Mouse (Mus musculus) heart, embryonic 12.5 days (tissue): ENCODE results near the gene Naaladl2. TPM values are rescaled to one million over a fixed set of nuclear protein-coding genes. Genes with fewer than 3 reads are reported as not detected.

Source experiments
- ATAC-seq: fragments of 200-750 bp; cut with Nextera tagmentation; 2 replicates; pipeline ENCODE4 v1.8.0; 2017; ENCODE audit warnings: moderate TSS enrichment, moderate library complexity; ENCODE audit not compliant: insufficient number of reproducible peaks, low FRiP score
- H3K27ac ChIP-seq: fragments of 300-500 bp; sonication (generic); 2 replicates; pipeline ENCODE4 v1.5.1; 2016; ENCODE audit warnings: mild to moderate bottlenecking, moderate library complexity; ENCODE audit not compliant: poor library complexity, severe bottlenecking
- H3K27me3 ChIP-seq: fragments of 300-500 bp; sonication (generic); replicated peaks from 2 replicates; pipeline ENCODE4 v1.6.1; 2016; ENCODE audit warnings: mild to moderate bottlenecking, moderate library complexity
- H3K36me3 ChIP-seq: fragments of 300-500 bp; sonication (generic); 2 replicates; pipeline ENCODE4 v1.6.1; 2016; ENCODE audit warnings: mild to moderate bottlenecking, moderate library complexity
- H3K4me1 ChIP-seq: fragments of 300-500 bp; sonication (generic); replicated peaks from 2 replicates; pipeline ENCODE4 v1.6.1; 2016; ENCODE audit warnings: mild to moderate bottlenecking
- H3K4me2 ChIP-seq: fragments of 300-500 bp; sonication (generic); 2 replicates; pipeline ENCODE4 v1.6.1; 2016; ENCODE audit warnings: mild to moderate bottlenecking, moderate library complexity
- H3K4me3 ChIP-seq: fragments of 300-500 bp; sonication (generic); 2 replicates; pipeline ENCODE4 v1.5.1; 2016; ENCODE audit warnings: mild to moderate bottlenecking
- H3K9ac ChIP-seq: fragments of 300-500 bp; sonication (generic); 2 replicates; pipeline ENCODE4 v1.6.1; 2016; ENCODE audit warnings: mild to moderate bottlenecking, moderate library complexity
- H3K9me3 ChIP-seq: fragments of 300-500 bp; sonication (generic); replicated peaks from 2 replicates; pipeline ENCODE4 v1.6.1; 2016; ENCODE audit warnings: mild to moderate bottlenecking, moderate library complexity
- WGBS: fragments of 180-500 bp; shearing (Covaris S2); methylation state at CpG from one replicate; pipeline ENCODE4 v1.1.7; 2016; 5-methylcytosine and 5-hydroxymethylcytosine counted together
- polyA plus RNA-seq: library from polyadenylated mRNA; unstranded; fragments of >200 nt; fragmentation: Nextera tagmentation; extraction: Ambion mirVana; gene quantifications from 2 replicates; pipeline ENCODE4 v1.2.1, GENCODE M21; 2016

Gene Naaladl2
- polyA plus RNA-seq, 1 experiment from 2014 or later = 2.0 TPM

DNA sequence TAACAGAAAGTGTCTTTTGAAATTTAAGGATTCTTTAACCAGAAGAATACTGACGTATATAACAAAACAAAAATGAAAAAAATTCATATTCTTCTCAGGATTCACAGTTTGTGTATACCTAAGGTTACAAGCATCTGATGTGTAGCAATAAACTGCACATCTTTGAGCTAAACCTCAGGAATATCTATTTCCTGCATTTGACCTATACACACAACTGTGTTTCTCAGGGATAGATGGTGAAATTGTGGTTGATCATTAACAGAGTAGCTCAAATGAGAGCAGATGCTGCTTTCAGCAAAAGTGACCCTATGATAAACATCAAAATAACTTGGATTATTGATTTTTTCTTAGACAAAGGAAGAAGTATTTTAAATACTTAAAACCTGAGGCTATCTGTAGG lies 1037.7 kb downstream of the Naaladl2 start:
- no peak for ATAC-seq
- Histone ChIP-seq H3K9ac (no peak overlapping the region), H3K9me3 (no peaks in the 10 kb centered on the region), H3K4me2 (no peak overlapping the region), H3K4me3 (no peak overlapping the region), H3K4me1 (no peaks in the 10 kb centered on the region), H3K27ac (no peak overlapping the region), H3K27me3 (no peaks in the 10 kb centered on the region), H3K36me3 (no peaks in the 10 kb centered on the region)
- 72% methylated on average over 1 of the region's 1 CpGs for WGBS

DNA sequence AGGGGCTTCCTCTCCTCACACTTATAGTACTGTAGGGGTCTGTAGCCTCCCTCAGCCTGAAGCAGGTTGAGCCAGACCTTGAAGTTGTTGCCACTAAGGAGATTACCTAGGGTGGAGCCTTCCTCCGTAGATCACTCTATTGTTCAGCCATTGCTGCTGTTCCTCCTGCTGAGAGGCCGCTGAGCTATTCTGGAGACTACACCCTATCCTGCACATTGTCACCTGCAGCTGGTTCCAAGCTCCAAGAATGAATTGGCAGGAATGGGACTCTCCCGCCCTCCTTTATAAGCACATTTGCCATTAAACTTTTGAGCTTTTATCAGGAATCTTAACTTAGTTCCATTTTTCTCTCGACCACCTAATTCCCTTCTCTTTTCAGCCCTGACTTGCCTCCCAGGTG lies 1064.3 kb downstream of the Naaladl2 start:
- Histone ChIP-seq H3K4me2 (no peak overlapping the region), H3K27me3 (no peaks in the 10 kb centered on the region), H3K36me3 (no peaks in the 10 kb centered on the region), H3K9ac (no peak overlapping the region), H3K4me3 (no peak overlapping the region), H3K4me1 (no peaks in the 10 kb centered on the region), H3K27ac (no peak overlapping the region), H3K9me3 (no peaks in the 10 kb centered on the region)
- no peak for ATAC-seq
- 53% methylated on average over 4 of the region's 4 CpGs for WGBS

DNA sequence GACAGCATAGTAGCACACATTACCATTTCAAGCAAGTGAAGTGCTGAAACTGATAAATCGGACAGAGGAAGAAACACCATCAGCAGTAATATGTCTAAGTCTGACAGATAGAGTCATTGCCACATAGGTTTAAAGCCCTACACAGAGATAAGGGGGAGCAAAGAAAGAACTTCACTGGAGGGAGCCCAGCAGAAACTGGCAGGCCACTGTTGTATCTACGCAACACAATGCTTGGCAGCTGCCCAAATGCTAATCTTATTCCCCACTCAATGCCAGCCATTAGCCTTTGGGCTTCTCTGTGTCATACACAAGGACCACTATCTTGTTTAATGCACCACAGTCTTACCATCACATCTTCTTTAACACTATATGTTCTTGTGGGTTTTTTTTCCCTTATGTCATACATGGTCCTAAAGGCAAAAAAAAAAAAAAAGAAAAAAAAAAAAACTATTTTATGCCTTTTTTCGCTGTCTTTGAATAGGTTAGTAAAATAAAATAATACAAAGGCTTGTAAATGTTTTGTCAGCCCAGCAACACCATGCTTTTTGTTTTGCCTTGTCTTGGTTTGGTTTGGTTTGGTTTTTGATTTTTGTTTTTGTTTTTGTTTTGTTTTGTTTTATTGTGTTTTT lies 1072.8 kb downstream of the Naaladl2 start:
- no peak overlapping the region for H3K4me3 ChIP-seq
- no peak overlapping the region for H3K27ac ChIP-seq
- peak; percentile 69; the same call in 1 of the 2 replicates for ATAC-seq
- no peak overlapping the region for H3K4me2 ChIP-seq
- no peak overlapping the region for H3K9ac ChIP-seq
- no peaks in the 10 kb centered on the region for H3K36me3 ChIP-seq
- H3K27me3 ChIP-seq = no peaks in the 10 kb centered on the region
- 0 out of 2 replicates have a peak, but pooled peaks cover 6% of the 10 kb centered on the region for H3K4me1 ChIP-seq
- no peaks in the 10 kb centered on the region for H3K9me3 ChIP-seq
- 30% methylated on average over 3 of the region's 3 CpGs for WGBS

DNA sequence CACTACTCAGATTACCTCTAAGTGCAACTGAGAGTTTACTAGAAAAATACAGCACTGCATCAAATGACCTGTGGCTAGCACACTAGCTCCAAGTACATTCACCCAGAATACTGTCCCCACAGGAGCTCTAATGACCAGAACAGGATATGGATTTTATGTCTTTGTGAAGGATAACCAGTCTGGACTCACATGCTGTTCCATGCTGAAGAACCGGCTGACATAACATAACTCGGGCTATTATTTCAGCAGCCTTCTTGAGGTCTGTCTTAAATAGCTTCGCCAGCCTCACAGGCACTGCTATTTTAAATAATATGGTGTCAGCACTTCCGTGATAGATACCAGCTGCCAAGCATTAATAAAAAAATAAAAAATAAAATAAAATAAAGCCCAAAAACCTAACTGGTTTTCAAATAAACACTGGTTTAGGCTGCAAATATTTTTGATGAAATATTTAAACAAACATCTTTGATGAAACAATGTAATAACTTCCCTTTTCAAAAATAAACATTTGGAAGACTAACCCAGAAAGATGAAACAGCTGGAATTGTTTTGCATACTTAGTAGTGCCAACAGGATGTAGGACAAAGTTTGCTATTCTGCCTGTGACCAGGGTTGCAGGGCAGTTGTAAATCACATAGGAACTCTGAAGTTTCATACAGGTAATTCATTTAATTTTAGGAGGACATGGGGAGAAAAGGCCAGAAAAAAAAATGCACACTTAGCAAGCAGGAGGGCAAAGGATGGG lies 1073.5 kb downstream of the Naaladl2 start:
- WGBS = 39% methylated on average over 4 of the region's 4 CpGs
- 0 out of 2 replicates have a peak, but pooled peaks cover 6% of the 10 kb centered on the region for H3K4me1 ChIP-seq
- no peak overlapping the region for H3K9ac ChIP-seq
- no peaks in the 10 kb centered on the region for H3K36me3 ChIP-seq
- peak overlapping the region; percentile 25; the same call in 1 of the 2 replicates for H3K27ac ChIP-seq
- no peaks in the 10 kb centered on the region for H3K9me3 ChIP-seq
- H3K27me3 ChIP-seq = no peaks in the 10 kb centered on the region
- no peak overlapping the region for H3K4me2 ChIP-seq
- ATAC-seq = no peak
- no peak overlapping the region for H3K4me3 ChIP-seq

DNA sequence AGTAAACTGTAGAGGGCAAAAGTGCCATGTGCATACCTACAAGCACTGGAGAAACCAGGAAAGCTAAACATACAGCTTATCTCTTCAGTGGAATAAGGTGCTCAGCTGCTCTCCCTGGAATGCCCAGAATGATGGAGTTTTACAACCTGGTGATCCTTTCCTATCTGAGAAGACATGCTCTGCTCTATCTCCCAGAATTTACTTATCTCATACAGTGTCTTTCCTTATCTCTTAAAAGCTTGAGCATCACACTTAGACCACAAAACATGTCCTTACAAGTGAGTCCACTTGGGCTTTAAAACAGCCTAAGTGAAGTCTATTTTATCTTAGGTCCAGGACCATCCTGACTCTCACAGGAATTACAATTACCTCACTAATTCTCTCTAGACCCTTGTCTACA lies 1095.8 kb downstream of the Naaladl2 start:
- H3K4me3 ChIP-seq = no peak overlapping the region
- H3K9ac ChIP-seq = no peak overlapping the region
- H3K4me1 ChIP-seq = no peaks in the 10 kb centered on the region
- no peak overlapping the region for H3K27ac ChIP-seq
- ATAC-seq = no peak
- no peaks in the 10 kb centered on the region for H3K9me3 ChIP-seq
- no peaks in the 10 kb centered on the region for H3K36me3 ChIP-seq
- no peaks in the 10 kb centered on the region for H3K27me3 ChIP-seq
- H3K4me2 ChIP-seq = no peak overlapping the region

DNA sequence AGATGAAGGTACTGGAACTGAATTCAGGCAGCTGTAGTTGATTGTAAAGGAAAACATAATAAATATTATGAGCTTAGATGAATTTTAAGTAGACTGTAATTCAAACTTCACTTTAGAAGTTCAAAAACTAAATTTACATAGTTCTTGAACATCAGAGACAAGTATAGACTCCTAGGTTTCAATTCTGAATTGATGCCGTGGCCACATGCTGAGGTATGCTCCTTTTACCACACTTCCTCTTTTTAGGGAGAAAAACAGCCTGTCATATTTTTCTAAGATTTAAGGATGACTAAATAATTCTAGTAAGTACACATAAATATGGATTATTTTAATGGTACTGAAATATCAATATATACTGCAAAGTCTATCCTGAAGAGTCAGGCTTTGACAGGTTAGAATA lies 1142.3 kb downstream of the Naaladl2 start:
- no peak for ATAC-seq
- H3K27ac ChIP-seq = no peak overlapping the region
- H3K4me1 ChIP-seq = no peaks in the 10 kb centered on the region
- WGBS = 83% methylated on average over 1 of the region's 1 CpGs
- no peaks in the 10 kb centered on the region for H3K36me3 ChIP-seq
- no peaks in the 10 kb centered on the region for H3K9me3 ChIP-seq
- H3K4me3 ChIP-seq = no peak overlapping the region
- no peaks in the 10 kb centered on the region for H3K27me3 ChIP-seq
- no peak overlapping the region for H3K9ac ChIP-seq
- H3K4me2 ChIP-seq = no peak overlapping the region

DNA sequence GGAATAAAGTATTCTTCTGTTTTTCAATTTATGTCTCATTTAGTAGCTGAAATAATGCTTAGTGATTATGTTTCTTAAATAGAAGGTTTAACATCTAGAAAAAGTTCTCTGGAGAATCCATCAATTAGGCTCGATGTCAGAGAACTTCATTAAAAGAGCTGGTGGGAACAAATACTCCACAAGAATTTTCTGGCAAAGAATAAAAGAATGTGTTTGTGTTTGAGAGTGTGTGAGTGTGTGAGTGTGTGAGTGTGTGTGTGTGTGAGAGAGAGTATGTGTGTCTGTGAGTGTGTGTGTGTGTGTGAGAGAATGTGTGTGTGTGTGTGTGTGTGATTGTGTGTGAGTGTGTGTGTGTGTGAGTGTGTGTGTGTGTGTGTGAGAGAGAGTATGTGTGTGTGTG lies 1170.3 kb downstream of the Naaladl2 start:
- H3K36me3 ChIP-seq = no peaks in the 10 kb centered on the region
- H3K9ac ChIP-seq = no peak overlapping the region
- H3K4me3 ChIP-seq = no peak overlapping the region
- no peak overlapping the region for H3K4me2 ChIP-seq
- H3K9me3 ChIP-seq = no peaks in the 10 kb centered on the region
- H3K27ac ChIP-seq = no peak overlapping the region
- WGBS = 75% methylated on average over 1 of the region's 1 CpGs
- no peaks in the 10 kb centered on the region for H3K4me1 ChIP-seq
- no peak for ATAC-seq
- no peaks in the 10 kb centered on the region for H3K27me3 ChIP-seq

DNA sequence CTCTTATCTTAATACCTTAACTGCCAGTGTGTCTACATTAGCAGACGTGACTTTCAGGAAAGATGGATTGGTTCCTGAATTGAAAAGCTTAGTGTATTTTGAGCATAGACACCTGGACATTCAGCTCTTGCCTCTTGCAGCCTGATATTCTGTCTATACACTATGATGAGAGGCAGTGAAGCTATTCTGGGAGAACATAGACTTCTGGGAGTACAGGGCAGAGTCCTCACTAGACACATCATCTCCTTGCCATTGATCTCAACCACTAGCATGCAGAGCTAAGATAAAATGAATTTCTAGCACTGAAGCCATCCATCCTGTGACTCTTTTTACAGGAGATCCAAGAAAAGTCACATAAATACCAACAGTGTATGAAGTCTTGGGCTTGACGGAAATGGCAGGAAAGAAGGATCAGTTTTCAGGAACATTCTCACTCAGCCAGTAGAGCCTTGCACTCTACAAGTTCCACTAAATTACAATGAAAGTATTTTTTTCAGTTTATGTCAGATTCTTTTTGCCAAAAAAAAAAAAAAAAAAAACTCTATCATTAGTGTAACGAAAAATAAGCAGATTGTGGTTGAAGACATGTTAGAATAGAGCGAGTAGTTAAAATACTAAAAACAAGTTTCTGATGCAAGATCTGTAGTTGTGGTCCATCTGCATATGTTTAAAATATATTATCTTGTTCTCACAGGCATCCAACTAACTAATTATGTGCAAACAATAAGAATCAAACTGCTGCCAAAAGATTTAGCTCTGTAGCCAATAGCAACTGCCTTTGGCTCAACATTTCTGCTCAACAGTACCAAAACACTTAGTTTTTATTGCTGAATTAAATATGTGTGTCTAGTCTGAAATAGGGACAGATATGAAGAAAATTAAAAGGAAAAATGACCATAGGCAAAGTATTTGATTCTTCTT lies 1171.1 kb downstream of the Naaladl2 start:
- H3K36me3 ChIP-seq = no peaks in the 10 kb centered on the region
- H3K4me3 ChIP-seq = no peak overlapping the region
- 73% methylated on average over 4 of the region's 4 CpGs for WGBS
- H3K9me3 ChIP-seq = no peaks in the 10 kb centered on the region
- ATAC-seq = no peak
- H3K4me1 ChIP-seq = no peaks in the 10 kb centered on the region
- no peak overlapping the region for H3K4me2 ChIP-seq
- H3K27ac ChIP-seq = no peak overlapping the region
- no peak overlapping the region for H3K9ac ChIP-seq
- H3K27me3 ChIP-seq = no peaks in the 10 kb centered on the region

DNA sequence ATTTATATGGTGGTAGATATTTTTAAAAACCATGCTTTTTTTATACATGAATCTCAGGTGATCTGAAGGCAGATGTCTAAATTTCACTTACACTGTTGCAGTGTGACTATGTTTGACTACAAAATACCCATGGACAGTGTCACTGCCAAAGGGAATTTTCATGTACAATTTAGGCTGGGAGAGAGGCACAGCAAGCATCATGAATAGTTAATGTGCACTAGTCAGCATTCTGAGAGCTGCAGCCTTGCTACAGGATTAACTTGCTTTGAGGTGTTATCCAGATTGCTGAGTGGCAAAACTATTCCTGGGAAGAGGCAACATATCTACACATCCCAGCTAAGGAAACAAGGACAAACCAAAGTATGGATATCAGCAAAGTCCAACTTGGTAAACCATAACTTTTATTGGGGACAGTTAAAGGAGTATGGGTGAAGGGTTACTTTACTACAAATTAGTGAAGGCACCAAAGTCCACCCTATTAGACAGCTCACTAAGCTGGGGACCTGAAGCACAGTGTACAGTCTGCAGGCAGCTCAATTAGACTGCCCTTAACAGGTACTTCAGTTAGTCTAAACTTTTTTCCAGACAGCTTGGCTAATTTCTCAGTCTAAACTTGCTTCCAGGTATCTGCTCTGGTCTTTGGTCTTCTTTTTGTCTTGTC lies 1181.0 kb downstream of the Naaladl2 start:
- Histone ChIP-seq H3K4me2 (no peak overlapping the region), H3K36me3 (no peaks in the 10 kb centered on the region), H3K27ac (no peak overlapping the region), H3K9me3 (no peaks in the 10 kb centered on the region), H3K9ac (no peak overlapping the region), H3K27me3 (no peaks in the 10 kb centered on the region), H3K4me3 (no peak overlapping the region), H3K4me1 (no peaks in the 10 kb centered on the region)
- ATAC-seq = no peak

DNA sequence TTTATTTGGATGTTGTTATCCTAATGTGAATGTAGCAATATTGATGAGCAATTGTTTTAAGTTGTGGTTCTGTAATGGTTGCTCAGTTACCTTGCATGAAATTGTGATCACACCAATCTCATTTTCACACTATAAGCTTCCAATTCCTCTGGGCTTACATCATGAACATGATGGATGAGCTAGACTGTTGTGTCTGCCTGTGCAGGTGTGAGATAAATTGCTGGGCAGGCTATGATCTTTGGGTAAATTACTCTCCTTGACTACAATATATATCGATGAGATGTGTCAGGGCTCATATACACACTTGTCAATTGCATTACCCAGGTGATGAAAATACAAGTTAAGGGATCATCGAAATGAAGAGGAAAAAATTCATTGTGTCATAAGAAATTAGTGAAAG lies 1197.9 kb downstream of the Naaladl2 start:
- Histone ChIP-seq H3K27me3 (no peaks in the 10 kb centered on the region), H3K27ac (no peak overlapping the region), H3K4me3 (no peak overlapping the region), H3K9me3 (no peaks in the 10 kb centered on the region), H3K4me1 (no peaks in the 10 kb centered on the region), H3K36me3 (no peaks in the 10 kb centered on the region), H3K9ac (no peak overlapping the region), H3K4me2 (no peak overlapping the region)
- WGBS = 74% methylated on average over 2 of the region's 2 CpGs
- no peak for ATAC-seq

DNA sequence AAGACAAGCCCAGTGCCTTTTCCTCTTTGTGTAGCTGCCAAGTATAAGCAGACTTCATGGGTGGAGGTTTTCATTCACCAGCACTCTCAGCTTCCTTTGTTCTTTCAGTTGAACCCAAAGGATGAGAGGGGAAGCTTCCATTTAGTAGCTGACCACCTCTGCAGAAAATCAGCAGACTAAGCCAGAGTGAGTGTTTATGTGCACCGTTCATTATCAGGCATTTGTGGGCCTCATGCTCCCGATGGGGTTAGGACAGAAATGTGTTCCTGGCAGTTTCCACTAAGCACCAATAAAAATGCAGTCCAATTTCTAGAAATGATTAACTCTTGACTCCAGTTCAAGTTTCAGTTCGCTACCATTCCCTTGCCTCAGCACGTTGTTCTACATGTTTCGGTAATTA lies 1206.8 kb downstream of the Naaladl2 start:
- Histone ChIP-seq H3K4me1 (peaks cover 6% of the 10 kb centered on the region; the same call in 1 of the 2 replicates), H3K4me3 (no peak overlapping the region), H3K4me2 (peak overlapping the region; percentile 9; the same call in 1 of the 2 replicates), H3K27me3 (no peaks in the 10 kb centered on the region), H3K36me3 (no peaks in the 10 kb centered on the region), H3K9ac (no peak overlapping the region), H3K27ac (no peak overlapping the region), H3K9me3 (no peaks in the 10 kb centered on the region)
- no peak for ATAC-seq
- 69% methylated on average over 5 of the region's 5 CpGs for WGBS
